Mouse (Mus musculus) small intestine, adult 2 months (tissue): Measurements from ENCODE around the gene Ggnbp2. TPM values are rescaled to one million over a fixed set of nuclear protein-coding genes. Genes with fewer than 3 reads are reported as not detected.

ENCODE experiments used
- H3K27ac ChIP-seq: fragments of 200-500 bp; 2 replicates; pipeline ENCODE4 v1.5.1; 2012; ENCODE audit warnings: low read depth, low read length, control low read depth, inconsistent platforms; ENCODE audit not compliant: insufficient read depth
- H3K27me3 ChIP-seq: fragments of 200-500 bp; 2 replicates; pipeline ENCODE4 v1.6.1; 2012; ENCODE audit warnings: mild to moderate bottlenecking, moderate library complexity, low read length, inconsistent platforms; ENCODE audit not compliant: control insufficient read depth, insufficient read depth
- H3K36me3 ChIP-seq: fragments of 200-500 bp; 2 replicates; pipeline ENCODE4 v1.6.1; 2012; ENCODE audit warnings: mild to moderate bottlenecking, low read length, control low read depth, inconsistent platforms; ENCODE audit not compliant: control insufficient read depth, insufficient read depth
- H3K4me1 ChIP-seq: fragments of 200-500 bp; 2 replicates; pipeline ENCODE4 v1.6.1; 2012; ENCODE audit warnings: low read length, inconsistent platforms, mixed read lengths; ENCODE audit not compliant: control insufficient read depth, insufficient read depth, insufficient read length
- H3K4me3 ChIP-seq: fragments of 200-500 bp; 2 replicates; pipeline ENCODE4 v1.5.1; 2012; ENCODE audit warnings: low read depth, mild to moderate bottlenecking, control low read depth, inconsistent platforms, low read length, moderate library complexity
- CTCF ChIP-seq: fragments of 200-500 bp; IDR thresholded peaks from 2 replicates; pipeline ENCODE4 v1.5.1; 2012; ENCODE audit warnings: low read depth, mild to moderate bottlenecking, control low read depth, inconsistent platforms, low read length, moderate library complexity, mixed read lengths; ENCODE audit not compliant: insufficient replicate concordance, insufficient read length; ENCODE audit errors: extremely low read depth
- POLR2A ChIP-seq: fragments of 200-500 bp; IDR thresholded peaks from 2 replicates; pipeline ENCODE4 v1.6.1; 2012; ENCODE audit warnings: low read depth, mild to moderate bottlenecking, control low read depth, inconsistent platforms, low read length, moderate library complexity
- WGBS: fragments of 180-500 bp; shearing (Covaris S2); methylation state at CpG from one replicate; pipeline ENCODE4 v1.1.7; 2018; 5-methylcytosine and 5-hydroxymethylcytosine counted together
- polyA plus RNA-seq: library from polyadenylated mRNA; depleted of rRNA; stranded (reverse); fragments of >200 nt; gene quantifications from 2 replicates; pipeline ENCODE4 v1.2.3, GENCODE M21; 2012; rRNA removed

The Ggnbp2 gene
- 12.0 and 29.2 TPM in 2 replicates for polyA plus RNA-seq

DNA sequence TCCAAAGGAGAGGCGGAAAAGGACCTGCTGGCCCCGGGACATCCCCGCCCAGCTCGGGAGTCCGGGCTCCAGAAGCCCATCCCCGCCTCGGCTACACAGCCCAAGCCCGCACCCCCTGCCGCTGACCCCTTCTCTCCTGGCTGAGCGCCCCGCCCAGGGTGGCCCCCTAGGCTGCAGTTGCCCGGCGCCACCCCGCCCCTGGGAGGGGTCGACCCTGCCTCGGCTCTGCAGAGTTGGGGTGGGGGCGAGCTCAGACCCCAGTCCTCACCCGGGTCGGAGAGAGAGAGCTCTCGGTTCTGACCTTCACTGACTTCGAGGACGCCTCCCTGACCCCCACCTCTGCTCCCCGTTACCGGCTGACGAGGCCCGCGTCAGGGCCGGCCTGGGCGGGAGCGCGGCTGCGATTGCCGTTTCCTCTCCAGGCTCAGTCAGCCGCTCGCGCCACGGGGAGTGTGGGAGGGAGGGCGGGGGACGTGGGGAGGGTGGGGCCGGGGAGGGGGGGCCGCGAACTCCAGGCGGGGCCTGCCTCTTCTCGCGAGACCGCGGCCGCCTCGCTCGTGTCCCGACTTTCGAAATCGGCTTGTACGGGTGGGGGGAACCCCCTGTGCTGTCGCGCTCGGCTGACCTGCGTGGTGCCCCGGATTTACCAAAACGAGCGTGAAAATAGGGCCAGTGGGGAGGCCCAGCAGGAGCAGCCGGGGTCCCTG lies at the start of gene Ggnbp2:
Ggnbp2 (minus strand) TSS at position 481 of the 707 bp plus-strand sequence.
- TF ChIP-seq CTCF = no peak
- peak; percentile 90 for TF ChIP-seq POLR2A
- Histone ChIP-seq H3K4me1 (peaks cover 2% of the 10 kb centered on the region; the same call in 1 of the 2 replicates), H3K27me3 (no peaks in the 10 kb centered on the region), H3K36me3 (peaks cover 9% of the 10 kb centered on the region), H3K4me3 (peak within 1 kb of the TSS; percentile 88), H3K27ac (peak within 1 kb of the TSS; percentile 99)
- under 1% methylated on average over 59 of the region's 62 CpGs for WGBS

DNA sequence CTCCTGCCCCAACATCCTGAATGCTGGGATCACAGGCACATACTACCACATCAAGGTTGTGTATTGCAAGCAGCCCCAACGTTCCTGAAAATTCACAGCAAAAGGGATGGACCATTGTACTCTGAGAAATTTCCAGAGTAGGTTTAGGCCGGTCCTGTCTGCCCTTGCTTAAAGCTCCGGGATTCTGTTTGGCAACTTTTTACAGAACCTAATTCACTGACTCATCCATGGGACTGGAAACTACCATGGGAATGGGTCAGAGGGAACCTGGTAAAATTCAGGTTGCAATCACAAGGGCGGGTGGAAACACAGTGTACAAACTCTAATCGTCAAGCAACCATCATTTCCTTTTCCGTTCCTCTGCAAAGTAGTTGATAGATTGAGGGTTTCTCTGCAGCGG lies 49.3 kb upstream of the Ggnbp2 start:
- Histone ChIP-seq H3K27me3 (no peaks in the 10 kb centered on the region), H3K36me3 (no peaks in the 10 kb centered on the region), H3K4me3 (no peak overlapping the region), H3K27ac (no peak overlapping the region), H3K4me1 (peaks cover 4% of the 10 kb centered on the region; the same call in 1 of the 2 replicates)
- 61% methylated on average over 7 of the region's 7 CpGs for WGBS
- TF ChIP-seq CTCF = no peak
- TF ChIP-seq POLR2A = no peak

DNA sequence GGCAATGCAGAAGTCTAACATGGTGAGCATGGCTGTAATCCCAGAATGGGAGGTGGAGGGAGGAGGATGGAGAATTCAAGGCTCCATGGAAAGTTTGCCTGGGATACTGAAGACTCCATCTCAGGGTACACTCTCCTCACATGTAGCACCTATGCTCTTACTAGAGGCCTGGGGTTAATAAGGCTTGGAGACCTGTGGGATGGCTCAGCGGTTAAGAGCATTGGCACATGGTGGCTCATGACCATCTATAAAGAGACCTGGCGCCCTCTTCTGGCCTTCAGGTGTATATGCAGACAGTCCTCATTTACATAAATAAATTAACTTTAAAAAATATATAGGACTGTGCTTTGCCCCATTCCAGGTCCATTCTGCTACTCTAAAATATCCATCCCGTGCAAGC lies 48.7 kb upstream of the Ggnbp2 start:
- H3K36me3 ChIP-seq = no peaks in the 10 kb centered on the region
- peaks cover 4% of the 10 kb centered on the region; the same call in 1 of the 2 replicates for H3K4me1 ChIP-seq
- H3K27ac ChIP-seq = no peak overlapping the region
- 34% methylated on average over 3 of the region's 3 CpGs for WGBS
- TF ChIP-seq POLR2A = no peak
- TF ChIP-seq CTCF = peak; percentile 53; the same call in 1 of the 2 replicates
- no peak overlapping the region for H3K4me3 ChIP-seq
- no peaks in the 10 kb centered on the region for H3K27me3 ChIP-seq

DNA sequence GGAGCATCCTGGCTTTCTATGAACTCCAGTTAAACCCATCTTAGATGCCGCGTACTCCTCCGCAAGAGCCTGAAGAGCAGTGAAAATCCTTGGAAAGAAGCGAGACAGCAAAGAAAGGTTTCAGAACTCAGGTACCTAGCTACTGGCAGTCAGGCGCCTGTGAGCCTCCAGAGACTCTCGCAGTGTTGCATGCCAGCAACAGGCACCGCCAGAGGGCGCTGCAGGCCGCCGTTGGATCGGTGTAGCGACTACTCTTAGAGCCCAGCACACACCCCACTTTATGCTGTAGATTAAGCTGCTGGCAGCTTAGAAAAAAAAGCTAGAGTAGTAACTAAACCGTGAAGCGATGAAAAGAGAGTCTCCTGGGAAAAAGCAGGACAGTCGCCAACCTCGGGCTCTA lies 47.8 kb upstream of the Ggnbp2 start:
- no peaks in the 10 kb centered on the region for H3K27me3 ChIP-seq
- H3K27ac ChIP-seq = no peak overlapping the region
- no peaks in the 10 kb centered on the region for H3K36me3 ChIP-seq
- TF ChIP-seq CTCF (peak; percentile 98), POLR2A (no peak)
- 5% methylated on average over 16 of the region's 16 CpGs for WGBS
- H3K4me1 ChIP-seq = peaks cover 4% of the 10 kb centered on the region; the same call in 1 of the 2 replicates
- H3K4me3 ChIP-seq = no peak overlapping the region

DNA sequence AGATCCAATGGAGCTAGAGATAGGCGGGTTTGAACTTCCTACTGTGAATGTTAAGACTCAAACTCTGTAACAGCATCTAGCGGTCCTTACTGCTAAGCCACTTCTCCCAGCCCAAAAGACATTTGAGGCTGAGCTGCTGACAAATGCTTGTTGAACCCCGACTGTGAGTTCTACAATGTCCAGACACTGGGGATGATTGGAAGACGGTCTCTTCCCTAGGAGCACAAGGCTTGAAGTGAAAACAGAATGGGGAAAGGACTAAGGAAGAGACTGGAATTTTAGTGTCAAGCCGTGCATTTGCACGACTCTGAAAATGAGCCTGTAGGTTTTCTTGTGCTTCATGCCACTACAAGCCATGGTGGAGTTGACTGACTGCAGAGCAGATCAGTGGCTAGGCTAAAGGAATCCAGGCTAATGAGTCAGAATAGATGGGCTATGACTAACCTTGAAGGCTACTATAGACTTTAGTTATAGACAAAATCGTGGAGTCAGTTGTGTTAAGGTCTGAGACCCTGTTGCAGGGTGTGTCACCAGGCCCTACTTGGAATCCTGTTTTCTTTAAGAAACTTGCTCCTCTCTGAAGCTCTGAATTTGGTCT lies 46.2 kb upstream of the Ggnbp2 start:
- WGBS = 62% methylated on average over 7 of the region's 7 CpGs
- no peak for TF ChIP-seq POLR2A
- no peak for TF ChIP-seq CTCF
- Histone ChIP-seq H3K36me3 (peaks cover 3% of the 10 kb centered on the region; the same call in 1 of the 2 replicates), H3K4me1 (peaks cover 4% of the 10 kb centered on the region; the same call in 1 of the 2 replicates), H3K4me3 (no peak overlapping the region), H3K27me3 (no peaks in the 10 kb centered on the region), H3K27ac (no peak overlapping the region)

DNA sequence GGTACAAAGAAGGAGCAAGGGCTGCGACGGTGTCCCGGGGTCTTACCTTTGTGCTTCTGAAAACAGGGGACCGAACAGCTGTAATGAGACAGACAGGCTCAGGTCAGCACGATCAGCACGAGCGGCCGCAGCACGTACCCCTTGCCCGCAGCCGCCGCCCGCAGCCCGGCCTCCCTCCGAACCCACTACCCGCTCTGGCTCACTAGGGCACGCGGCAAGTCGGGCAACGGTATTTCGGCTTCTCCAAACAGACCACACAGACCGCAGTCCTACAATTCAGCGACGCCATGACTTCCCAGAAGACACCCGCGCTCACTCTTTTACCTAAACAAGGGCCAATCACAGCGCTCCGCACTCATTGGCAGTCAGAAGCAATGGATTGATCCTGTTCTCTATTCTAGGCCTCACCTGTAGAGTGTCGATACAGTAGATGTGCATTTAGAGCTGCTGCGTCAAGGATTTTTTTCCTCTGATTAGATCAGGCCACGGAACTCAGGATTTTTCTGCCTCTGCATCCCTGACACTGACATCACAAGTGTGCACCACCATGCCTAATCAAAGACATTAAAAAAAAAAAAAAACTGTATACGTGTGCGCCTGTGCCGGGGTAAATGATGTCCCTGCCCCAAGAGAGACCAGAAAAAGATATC lies 45.6 kb upstream of the Ggnbp2 start, which contains the start of gene Znhit3:
Znhit3 (minus strand) TSS at position 314 of the 650 bp plus-strand sequence.
- TF ChIP-seq CTCF = no peak
- TF ChIP-seq POLR2A = no peak
- Histone ChIP-seq H3K4me1 (peaks cover 4% of the 10 kb centered on the region; the same call in 1 of the 2 replicates), H3K4me3 (peak within 1 kb of the TSS; percentile 96), H3K27me3 (no peaks in the 10 kb centered on the region), H3K27ac (no peak within 1 kb of the TSS), H3K36me3 (peaks cover 7% of the 10 kb centered on the region)
- WGBS = 3% methylated on average over 34 of the region's 34 CpGs

DNA sequence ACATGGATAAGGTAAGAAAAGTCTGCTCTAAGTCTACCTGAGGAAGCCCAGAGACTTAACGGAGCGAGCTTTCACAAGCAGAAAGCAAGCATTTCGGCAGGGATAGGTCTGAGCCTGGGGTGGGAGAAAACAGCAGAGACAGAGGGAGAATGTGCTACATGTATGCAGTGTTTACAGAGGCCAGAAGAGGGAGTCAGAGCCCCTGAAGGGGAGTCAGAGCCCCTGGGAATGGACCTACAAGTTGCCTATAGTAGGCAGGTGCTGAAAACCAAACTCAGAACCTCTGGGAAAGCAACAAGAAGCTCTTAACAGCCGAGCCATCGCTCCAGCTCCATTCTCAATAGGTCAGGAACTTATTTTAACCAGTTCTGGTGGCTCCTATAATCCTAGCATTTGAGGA lies 44.1 kb upstream of the Ggnbp2 start:
- Histone ChIP-seq H3K36me3 (peaks cover 18% of the 10 kb centered on the region), H3K27ac (no peak overlapping the region), H3K4me3 (no peak overlapping the region), H3K27me3 (no peaks in the 10 kb centered on the region), H3K4me1 (peaks cover 4% of the 10 kb centered on the region; the same call in 1 of the 2 replicates)
- no peak for TF ChIP-seq CTCF
- TF ChIP-seq POLR2A = no peak
- 85% methylated on average over 5 of the region's 5 CpGs for WGBS
